Mouse (Mus musculus): ENCODE data around the gene Nsfl1c. TPM values are rescaled to one million over a fixed set of nuclear protein-coding genes. Genes with fewer than 3 reads are reported as not detected.
"Not testable (repeated sequence)": the region's sequence is repeated elsewhere in the genome, so short reads cannot be mapped to it uniquely, and the experiment has no call there.

Nsfl1c gene
- total RNA-seq (2015; ENCODE audit: low replicate concordance) (18.4 and 37.3 TPM in 2 replicates), total RNA-seq (2017; ENCODE audit: low replicate concordance) (20.4 and 25.6 TPM in 2 replicates)

DNA sequence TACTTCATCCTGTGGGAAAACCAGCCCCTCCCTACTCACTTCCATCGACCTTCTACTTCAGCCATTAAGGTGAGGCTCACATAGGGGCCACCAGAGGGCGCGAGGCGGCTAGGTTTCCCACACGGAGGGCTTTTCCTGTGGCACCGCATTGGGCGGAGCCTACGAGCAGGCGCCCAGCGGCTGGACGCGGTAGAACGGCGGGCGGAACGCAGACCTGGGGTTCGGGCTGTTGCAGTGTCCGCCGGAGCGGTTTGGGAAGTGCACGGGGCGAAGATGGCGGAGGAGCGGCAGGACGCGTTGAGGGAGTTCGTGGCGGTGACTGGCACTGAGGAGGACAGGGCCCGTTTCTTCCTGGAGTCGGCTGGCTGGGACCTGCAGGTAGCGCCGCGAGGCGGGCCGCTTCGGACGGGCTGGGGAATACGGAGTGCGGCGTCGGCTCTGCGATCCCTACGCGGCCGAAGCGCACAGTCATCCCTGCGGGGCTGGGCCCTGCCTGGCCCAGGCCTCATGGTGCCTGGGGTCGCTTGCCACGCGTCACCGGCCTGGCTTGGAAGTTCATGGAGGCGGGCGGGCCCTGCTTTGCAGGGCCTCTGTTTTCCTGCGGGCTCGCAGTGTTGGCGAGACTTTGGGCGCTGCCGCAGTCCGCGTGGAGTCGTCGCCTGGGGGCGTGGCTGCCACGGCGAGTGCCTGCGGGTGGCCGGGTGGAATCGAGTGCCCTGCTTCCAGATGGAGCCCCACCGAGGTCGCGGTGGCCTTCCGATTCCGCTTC lies at the start of gene Nsfl1c:
TSS of gene Nsfl1c (plus strand) at position 148 of the 769 bp plus-strand sequence.
- peak; percentile 99 for ATAC-seq (replicated peaks; ENCODE audit: low FRiP score, poor library complexity, severe bottlenecking)

DNA sequence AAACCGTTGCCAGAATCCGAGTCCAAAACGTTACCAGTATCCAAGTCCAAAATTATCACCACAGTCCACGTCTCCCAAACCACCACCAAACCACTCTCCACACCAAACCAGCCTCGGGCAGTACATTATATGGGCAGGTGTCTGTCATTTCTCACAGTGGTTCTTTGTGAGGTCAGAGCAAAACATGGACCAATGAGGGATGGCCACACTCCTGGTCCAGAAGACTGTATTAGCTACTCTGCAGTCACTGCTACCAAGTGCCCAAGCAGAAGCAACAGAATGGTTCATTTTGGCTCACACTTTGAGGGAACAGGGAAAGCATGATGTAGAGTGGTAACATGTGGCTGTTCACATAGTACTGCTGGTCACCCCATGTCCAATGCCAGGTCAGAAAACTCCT lies 17.9 kb upstream of the Nsfl1c start, which contains the start of gene 4921509C19Rik:
TSS of gene 4921509C19Rik (minus strand) at position 101 of the 400 bp plus-strand sequence.
- ATAC-seq (replicated peaks; ENCODE audit: low FRiP score, poor library complexity, severe bottlenecking): not testable (repeated sequence)

DNA sequence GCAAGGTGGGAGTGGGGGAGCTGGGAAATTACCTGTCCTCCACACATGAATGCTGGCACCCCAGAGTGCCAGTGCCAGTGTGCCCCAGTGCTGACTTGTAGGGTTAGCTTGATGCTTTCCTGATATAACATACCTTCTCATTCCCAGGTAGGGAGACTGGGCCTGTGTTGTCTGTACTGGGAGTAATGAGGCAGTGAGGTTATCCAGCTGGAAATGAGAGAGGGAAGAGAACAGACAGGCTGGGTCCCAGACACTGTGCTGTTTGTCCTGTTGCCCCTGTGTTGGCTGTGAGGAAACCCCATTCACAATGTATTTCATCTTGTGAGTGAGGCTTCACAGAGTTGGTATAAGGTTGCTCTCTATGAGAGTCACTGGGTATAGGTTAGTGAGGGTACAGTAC lies 7.5 kb upstream of the Nsfl1c start:
- no peak for ATAC-seq (replicated peaks; ENCODE audit: low FRiP score, poor library complexity, severe bottlenecking)

DNA sequence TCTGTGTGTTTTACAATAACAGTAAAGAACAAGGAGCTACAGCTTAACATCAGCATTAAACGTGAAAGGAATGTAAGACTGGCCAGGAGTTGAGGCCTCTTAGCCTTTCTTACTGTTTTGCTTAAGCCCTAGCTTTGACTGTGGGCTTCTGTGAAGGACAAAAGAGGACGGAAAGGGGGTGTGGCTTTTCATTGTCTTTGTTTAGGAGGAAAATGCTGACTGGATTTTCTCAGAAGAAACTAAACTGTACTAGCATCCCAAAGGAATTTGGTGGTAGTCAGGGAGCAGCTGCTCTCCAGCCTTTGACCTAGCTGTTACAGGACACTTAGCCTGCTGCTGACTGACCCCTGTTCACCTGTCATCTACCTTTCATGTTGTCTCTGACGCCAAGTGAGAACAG lies 4.4 kb downstream of the Nsfl1c start:
- ATAC-seq (replicated peaks; ENCODE audit: low FRiP score, poor library complexity, severe bottlenecking): no peak

DNA sequence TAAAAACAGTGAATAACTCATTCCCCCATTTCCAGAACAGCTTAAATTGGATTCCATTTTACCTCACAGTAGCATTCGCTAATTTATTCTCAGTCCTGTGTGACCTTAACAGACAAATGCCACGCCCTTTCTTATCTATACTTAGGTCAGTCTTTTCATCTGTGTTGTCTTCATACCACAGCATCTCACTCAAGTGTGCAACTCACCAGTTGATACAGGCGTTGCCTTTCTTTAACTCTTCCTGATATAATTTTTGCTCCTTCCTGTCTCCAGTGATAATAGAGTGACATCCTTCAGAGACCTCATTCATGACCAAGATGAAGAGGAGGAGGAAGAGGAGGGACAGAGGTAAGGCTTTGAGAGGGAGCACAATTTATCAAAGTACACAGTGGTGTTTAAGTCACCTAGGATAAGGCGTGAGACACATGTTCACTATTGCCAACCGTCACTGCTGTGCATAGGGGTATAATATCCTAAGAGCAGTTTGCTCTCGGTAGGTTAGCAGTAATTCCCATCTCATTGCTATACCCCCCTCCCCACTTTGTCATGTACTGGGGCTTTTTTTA lies 6.5 kb downstream of the Nsfl1c start:
- no peak for ATAC-seq (replicated peaks; ENCODE audit: low FRiP score, poor library complexity, severe bottlenecking)

DNA sequence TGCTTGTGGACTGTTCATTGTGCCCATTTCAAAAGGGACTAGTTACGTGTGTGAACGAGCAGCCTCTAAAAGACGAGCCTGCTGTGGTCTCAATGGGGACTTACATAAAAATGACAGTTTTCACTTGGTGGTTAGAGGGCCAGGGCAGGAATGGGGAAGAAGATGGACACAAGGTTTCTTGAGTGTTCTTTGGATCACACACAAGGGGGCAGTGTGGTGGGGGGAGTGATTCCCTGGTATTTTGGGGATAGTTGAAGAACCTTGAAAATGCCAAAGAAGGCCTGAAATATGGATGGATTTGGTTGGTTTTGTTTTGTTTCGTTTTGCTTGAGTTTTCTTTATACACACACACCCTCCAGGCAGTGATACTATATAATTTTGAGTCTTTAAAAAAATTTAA lies 10.2 kb downstream of the Nsfl1c start:
- no peak for ATAC-seq (replicated peaks; ENCODE audit: low FRiP score, poor library complexity, severe bottlenecking)

DNA sequence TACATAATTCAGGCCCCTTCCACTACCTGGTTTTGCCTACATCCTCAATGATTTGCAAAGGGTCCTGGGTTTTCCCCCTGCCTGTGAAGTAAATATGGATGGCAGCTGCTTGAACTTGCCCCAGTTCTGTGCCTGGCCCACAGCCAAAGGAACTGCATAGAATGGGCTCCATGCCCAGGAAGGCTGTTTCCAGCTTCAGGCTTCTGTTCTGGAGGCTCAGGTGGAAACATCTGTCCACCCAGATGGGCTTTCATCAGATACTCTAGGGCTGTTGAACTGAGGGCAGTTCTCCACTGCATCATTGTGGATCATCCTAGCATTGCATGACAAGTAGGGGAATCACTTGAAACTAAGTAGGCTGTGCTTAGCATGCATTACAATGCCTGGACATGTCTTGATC lies 18.2 kb downstream of the Nsfl1c start:
- no peak for ATAC-seq (replicated peaks; ENCODE audit: low FRiP score, poor library complexity, severe bottlenecking)

DNA sequence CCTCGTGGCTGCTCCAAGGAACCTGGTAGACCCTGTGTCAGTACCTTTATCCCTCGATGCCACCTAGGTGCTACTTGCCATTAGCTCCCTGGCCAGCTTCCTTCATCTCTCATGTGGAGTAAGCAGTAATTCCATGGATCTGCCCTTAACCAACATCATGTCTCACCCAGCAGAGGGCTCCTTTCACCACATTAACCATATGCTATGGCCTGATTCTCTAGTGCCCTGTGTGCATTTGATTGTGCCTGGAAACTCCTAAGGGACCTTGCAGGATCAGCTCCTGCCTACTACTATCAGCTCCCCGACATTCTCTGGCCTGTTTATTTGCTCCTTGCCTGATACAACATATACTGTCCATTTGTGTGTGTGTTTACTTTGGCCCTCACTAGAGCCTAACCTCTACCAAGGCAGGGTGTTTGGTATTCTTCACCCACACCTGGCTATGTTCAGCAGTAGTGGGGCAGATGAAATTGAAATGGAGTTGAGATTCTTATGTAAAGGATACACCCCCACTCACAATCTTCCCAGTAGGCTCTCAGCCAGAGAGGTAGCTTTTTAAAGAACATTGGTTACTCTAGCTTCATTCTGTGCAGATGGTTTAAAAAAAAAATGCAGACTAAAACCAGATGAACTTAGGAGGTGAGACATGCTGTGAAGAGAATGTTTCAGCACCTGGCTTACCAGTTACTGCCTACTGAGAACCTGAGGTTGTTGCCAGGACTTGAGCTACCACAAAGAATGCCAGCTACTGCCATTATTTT lies 19.7 kb downstream of the Nsfl1c start:
- no peak for ATAC-seq (replicated peaks; ENCODE audit: low FRiP score, poor library complexity, severe bottlenecking)

DNA sequence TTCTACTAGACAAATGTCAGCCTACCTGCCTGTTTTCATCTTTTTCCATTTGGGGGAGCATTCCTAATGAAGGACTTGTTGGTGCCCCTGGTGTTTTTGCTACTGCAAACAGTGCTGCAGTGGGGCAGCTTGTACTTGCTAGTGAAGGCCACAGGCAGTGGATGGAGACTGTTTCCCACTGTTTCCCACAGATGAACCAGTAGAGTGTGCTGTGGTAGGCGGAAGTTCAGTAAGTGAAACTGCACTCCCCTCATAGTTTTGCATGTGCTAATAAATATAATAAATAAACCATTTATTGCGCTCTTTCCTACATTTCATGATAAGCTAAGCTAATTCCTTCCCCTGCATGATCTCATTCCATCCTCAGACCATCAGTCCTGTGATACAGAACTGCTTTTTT lies 25.0 kb downstream of the Nsfl1c start:
- ATAC-seq (replicated peaks; ENCODE audit: low FRiP score, poor library complexity, severe bottlenecking): no peak

DNA sequence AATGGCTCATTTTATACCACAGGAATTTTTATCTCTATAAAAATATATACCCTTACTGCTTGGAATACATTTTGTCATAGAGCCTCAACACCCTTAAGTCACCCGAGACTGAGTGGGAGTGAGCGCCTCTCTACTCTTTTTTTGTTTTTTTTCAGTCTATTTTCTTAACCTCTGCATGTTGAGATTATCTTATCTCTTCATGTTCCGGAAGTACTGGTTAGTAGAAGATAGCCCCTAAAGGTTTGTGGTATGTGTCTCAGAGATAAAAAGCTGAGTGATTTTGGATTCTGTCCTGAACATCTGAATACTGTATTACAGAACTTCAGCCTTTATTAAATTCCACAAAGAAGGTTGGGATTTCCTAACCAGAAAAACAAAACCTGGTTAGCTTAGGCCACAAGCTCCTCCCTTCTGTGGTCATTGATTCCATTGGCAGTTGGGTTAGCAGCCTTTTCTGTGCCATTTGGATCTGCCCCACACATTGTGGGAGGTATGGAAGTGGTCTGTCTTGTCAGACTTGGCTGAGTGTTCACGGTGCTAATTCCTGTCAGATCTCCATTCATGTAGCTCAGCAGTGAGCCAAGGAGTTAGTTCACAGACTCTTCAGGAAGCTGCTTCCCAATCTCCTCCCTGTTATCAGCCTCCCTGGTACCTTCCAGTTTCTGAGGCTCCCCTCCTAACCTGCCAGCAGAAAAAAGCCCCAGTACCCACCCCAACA lies 30.5 kb downstream of the Nsfl1c start:
- no peak for ATAC-seq (replicated peaks; ENCODE audit: low FRiP score, poor library complexity, severe bottlenecking)

DNA sequence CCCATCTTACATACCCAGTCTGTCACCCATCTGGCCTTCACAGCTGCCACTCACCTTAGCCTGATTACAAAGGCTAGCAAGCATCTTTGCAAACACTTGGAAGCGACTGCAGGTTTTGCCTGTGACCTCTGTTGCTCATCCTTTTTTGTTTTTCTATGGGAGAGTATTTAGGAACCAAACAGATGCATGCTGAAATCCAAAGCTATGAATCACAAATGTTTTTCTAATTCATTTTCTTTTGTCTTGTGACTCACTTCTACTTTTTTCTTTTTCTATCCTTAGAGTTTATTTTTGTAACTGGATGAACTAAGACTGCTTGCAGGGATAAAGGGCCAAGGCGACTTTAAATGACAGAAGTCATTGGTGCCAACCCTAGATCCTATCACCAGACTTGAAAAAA lies 31.5 kb downstream of the Nsfl1c start:
- ATAC-seq (replicated peaks; ENCODE audit: low FRiP score, poor library complexity, severe bottlenecking): no peak

DNA sequence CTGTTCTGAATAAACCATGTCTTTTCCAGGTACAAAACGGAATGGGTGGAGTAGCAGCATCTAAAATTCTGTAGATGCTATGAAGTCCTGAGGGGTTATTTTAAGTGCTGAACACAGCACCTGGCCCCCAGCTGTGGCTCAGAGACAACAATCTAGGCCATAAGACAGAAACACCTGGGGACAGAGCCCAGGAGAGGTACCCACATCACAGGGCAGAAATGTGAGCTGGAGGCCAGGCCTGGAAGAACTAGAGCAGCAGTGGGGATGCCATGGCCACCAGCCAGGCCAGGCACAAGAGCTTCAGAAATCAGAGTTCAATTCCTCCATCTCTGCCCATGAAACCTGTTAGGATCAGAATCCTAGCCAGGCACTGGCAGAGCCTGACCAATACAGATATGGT lies 34.1 kb downstream of the Nsfl1c start:
- ATAC-seq (replicated peaks; ENCODE audit: low FRiP score, poor library complexity, severe bottlenecking): no peak

DNA sequence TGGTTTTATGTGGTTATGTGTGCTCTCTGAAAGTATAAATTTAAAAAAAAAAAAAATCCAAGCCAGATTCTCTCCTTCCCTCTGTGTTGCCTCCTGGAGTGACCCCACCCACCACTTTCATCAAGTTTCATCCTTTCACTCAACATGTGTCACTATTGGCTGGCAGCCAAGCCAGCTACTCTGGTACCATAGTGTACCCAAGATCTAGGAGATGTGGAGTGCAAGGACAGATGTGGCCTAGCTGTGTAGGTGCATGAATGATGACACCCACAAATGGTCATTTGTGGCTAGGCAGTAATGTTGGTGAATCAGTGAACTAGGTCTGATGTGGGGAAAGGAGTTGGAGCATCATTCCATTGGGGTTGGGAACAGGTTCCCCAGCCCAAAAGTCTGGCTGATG lies 35.2 kb downstream of the Nsfl1c start:
- no peak for ATAC-seq (replicated peaks; ENCODE audit: low FRiP score, poor library complexity, severe bottlenecking)

DNA sequence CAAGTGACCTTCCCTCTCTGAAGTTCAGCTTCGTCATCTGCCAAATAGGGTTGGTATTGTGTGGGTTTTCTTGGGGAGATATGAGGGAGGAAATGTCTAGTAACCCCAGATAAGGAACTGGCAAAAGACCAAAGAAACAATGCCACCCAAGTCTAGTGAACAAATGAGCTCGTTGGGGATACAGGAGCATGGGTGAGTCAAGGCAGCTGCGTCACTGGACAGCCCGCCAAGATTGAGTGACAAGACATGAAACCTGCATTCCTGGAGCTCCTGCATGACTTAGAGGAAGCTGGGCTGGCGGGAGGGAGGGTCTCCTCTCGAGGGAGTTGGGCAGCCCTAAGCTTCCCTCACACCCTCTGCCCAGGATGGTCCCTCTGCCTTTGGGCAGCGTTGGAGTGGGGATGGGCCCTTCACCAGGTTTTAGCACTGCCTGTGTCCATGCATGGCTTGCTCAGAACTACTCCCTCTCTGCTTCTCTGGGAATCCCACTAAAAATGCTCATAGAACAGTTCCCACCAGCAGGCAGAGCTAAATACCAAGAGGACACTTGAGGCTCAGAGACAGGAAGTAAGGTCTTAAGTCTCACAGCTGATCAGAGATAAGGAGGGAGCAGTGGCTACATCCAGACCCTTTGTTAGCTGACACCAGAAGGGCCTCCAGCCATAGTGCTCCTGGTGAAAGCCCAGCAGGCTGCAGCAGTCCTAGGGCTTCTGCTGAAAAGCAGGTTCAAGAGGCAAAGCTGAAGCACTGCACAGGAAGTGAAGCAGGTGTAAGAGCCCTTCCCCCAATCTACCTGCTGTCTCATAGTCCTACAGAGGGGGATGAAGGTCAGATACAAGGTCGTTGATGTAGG lies 36.6 kb downstream of the Nsfl1c start:
- no peak for ATAC-seq (replicated peaks; ENCODE audit: low FRiP score, poor library complexity, severe bottlenecking)

DNA sequence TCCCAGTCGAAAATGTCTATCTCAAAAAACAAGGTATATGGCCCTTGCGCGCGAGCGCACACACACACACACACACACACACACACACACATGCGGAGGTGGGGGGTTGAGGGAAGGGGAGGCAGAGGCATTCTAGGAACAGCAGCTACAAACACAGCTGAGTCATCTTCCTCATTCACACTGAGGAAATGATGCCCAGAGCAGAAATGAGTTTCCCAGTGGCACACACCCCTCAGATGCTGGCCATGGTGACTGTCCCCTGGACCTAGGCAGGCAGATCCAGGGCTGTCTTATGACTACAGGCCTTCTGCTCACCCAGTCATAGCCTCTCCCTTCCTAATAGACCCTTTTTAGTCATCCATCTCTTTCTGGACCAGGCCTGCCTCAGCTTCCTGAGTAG lies 39.6 kb downstream of the Nsfl1c start:
- no peak for ATAC-seq (replicated peaks; ENCODE audit: low FRiP score, poor library complexity, severe bottlenecking)

DNA sequence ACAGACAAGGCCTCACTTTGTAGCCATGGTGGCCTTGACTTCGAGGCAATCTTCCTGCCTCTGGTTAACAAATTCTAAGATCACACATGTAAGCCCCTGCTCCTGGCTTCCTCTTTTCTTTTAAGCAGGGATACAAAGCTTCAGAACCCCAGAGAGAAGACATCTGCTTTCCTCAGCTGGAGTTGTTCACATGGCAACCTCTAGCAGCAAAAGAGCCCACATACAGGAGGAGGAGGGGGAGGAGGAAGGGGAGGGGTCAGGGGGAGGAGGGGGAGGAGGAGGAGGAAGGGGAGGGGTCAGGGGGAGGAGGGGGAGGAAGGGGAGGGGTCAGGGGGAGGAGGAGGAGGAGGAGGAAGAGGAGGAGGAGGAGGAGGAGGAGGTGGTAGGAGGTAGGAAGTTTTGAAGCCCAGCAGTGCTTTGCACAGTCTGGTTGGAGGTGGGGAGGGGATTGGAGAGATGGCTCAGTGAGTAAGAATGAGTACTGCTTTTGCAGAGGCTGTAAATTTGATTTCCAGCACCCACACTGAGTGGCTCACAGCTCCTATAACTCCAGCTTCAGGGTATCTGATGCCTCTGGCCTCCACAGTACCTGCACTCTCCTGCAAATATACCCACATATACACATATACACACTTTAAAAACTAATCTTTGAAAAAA lies 42.1 kb downstream of the Nsfl1c start:
- no peak for ATAC-seq (replicated peaks; ENCODE audit: low FRiP score, poor library complexity, severe bottlenecking)

DNA sequence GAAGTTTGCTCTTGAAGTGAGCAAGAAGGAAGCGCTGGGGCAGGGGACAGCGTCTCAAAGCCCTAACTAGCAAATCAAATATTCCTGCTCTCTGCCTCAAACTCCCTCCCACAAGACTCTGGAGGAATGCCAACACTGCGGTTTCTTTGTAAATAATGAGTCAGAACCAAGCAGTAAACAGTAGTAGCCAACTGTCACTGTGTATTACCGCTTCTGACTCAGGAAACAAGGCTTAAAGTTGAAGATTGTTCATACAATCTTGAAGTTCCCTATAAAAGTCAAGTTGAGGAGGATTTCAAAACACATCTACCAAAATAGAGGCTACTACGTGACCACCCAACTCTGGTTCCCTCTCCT lies 42.6 kb downstream of the Nsfl1c start:
- ATAC-seq (replicated peaks; ENCODE audit: low FRiP score, poor library complexity, severe bottlenecking): no peak

DNA sequence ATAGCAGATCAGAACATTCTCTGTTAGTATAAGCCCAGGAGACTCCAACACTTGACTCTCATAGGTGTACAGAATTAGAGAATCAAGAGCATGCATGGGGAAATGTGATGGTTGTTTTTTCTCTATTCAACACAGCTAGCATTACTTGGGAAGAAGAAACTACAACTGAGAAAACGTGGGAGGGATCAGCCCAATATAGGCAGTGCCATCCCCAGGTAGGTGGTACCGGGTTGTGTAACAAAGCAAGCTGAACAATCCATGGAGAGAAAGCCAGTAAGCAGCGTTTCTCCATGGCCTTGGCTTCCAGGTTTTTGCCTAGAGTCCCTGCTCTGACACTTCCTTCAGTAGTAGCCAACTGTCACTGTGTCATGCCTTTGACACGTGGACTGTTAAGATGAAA lies 44.7 kb downstream of the Nsfl1c start:
- ATAC-seq (replicated peaks; ENCODE audit: low FRiP score, poor library complexity, severe bottlenecking): no peak

Data from erythroid progenitor cell, adult 5-6 weeks (primary cell).